Mouse (Mus musculus) retina, adult 2 months (tissue): ENCODE results near the gene Tmem115.
"Not testable (repeated sequence)": the region's sequence is repeated elsewhere in the genome, so short reads cannot be mapped to it uniquely, and the experiment has no call there.

ENCODE experiments used
- DNase-seq: peaks from one replicate; pipeline ENCODE4 v3.0.0-alpha.2; 2012; ENCODE audit warnings: low read depth, low spot score

Tmem115 gene

DNA sequence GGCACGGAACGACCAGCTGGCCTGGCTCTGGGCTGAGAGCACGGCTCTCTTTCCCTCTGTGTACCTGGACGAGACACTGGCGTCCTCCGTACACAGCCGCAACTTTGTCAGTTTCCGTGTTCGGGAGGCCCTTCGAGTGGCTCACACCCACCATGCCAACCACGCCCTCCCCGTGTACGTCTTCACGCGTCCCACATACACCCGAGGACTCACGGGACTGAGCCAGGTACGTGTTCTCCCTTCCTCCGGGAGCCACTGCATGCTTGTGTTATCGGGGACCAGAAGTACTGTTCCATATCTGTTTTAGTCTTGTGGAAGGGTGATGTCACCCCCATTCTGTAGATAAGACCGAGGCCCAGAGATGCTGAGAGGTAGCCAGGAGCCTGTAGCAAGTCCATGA is 37.1 kb downstream of the Tmem115 start:
- no peak for DNase-seq

DNA sequence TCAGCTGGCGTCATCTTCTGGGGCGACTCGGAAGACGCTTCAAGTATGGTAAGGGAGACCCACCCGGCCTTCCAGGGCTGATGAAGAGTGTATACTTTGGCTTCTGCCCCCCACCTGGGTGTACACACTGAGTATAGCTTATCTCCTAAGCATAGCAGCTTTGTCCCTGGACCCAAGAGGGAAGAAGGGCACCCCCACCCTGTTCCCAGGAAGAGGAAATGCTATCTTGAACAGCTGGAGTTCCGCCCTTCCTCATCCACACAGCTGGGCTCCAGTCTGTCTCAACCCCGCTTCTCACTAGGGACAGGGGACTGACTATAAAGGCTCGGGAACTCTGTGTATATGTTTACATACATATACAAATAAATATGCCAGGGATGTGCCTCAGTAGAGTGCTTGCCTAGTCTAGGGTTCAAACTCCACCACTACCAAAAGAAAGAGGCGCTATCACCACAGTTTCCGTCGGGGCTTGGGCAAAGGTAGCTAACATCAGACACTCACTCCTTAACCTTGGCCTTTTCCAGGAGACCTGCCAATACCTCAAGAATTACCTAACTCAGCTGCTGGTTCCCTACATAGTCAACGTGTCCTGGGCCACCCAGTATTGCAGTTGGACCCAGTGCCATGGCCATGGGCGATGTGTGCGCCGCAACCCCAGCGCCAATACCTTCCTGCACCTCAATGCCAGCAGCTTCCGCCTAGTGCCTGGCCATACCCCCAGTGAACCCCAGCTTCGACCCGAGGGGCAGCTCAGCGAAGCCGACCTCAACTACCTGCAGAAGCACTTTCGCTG is 38.0 kb downstream of the Tmem115 start:
- DNase-seq = no peak

DNA sequence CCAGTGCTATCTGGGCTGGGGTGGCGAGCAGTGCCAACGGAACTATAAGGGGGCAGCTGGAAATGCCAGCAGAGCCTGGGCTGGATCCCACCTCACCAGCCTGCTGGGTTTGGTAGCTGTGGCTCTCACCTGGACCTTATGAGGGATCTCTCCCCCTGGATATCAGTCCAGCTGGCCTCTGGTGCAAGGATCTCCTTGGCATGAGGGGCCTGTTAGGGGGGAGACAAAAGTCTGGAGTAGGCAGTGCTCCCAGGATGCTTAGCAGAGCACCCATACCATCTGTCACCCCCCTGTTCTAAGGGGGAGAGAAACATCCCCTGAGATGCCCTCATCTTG is 38.5 kb downstream of the Tmem115 start:
- no peak for DNase-seq

DNA sequence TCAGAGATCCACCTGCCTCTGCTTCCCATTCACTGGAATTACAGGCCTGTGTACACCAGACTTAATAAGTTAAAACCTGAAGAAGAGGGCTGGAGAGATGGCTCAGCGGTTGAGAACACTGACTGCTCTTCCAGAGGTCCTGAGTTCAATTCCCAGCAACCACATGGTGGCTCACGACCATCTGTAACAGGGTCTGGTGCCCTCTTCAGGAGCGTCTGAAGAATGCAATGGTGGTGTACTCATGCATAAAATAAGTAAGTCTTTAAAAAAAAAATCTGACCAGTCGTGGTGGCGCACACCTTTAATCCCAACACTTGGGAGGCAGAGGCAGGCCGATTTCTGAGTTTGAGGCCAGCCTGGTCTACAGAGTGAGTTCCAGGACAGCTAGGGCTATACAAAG is 40.0 kb downstream of the Tmem115 start:
- DNase-seq = not testable (repeated sequence)

DNA sequence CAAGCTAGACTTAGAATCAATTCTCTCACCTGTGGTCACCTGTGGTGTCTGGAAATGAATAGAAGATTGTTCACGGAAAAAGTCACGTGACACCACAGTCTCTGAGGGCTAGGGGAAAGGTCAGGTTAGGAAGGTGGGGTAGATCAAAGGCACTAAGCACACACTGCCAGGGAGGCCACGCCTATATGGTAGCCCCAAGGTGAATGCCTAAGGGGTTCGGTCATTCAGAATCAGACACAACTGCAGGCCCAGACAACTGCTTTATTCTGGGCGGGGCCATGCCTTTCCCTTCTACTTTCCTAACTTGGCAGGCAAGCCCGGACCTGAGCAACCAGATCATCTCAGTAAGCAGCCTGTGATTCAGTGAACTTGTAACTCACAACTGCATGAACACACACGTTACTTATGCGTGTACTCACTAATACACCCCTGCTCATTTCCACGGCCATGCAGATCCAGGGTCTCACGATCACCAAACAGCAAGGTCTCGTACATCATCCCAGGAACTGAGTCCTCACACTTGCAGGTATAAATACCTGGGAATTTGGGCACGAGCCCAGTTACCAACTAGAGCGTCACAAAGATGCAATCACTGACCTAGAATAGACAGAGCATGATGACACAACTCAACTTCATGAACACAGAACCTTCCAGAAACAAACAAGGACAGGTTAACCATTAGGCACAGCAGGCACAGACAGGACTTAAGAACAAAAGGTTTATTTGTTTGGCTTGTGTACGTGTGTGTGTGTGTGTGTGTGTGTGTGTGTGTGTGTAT is 42.0 kb downstream of the Tmem115 start:
- DNase-seq = no peak

DNA sequence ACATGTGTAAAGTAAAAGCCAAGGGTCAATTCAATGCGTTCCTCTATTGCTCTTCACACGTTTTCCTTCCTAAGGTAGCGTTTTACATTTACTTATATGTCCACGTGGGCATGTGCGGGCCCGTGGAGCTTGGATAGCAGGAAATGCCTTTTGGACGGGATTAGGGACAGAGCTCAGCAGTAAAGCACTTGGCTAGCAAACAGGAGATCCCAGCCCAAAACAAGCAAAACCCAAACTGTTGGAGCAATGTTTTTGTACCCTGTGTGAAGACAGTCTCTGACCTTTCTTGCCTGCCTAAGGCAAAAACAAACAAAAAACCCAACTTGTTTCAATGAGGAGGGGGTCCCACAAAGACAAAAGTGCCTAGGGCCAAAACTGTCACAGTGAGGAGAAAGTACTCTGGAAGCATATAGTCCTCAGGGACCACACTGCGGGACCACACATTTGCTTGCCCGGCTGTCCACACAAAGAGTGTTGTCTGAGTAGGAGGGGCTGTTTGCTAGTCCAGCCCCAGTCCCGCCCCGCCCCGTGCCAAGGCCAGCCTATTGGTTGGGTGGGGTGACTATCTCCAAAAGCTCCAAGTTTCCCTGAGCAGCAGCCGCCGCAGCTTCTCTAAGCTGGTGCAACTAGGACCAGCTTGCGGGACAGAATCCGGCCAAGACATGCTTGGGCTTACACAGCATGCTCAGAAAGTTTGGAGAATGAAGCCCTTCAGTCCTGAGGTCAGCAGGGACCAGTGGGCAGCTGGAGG is 42.8 kb downstream of the Tmem115 start, which contains the start of gene Hyal1:
Hyal1 (plus strand) TSS at position 571 of the 751 bp plus-strand sequence.
- no peak for DNase-seq

DNA sequence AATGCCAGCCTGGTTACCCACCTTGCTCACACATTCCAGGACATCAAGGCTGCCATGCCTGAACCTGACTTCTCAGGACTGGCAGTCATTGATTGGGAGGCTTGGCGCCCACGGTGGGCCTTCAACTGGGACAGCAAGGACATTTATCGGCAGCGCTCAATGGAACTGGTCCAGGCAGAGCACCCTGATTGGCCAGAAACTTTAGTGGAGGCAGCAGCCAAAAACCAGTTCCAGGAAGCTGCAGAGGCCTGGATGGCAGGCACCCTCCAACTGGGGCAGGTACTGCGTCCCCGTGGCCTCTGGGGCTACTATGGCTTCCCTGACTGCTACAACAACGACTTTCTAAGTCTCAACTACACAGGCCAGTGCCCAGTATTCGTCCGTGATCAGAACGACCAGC is 44.1 kb downstream of the Tmem115 start:
- no peak for DNase-seq

DNA sequence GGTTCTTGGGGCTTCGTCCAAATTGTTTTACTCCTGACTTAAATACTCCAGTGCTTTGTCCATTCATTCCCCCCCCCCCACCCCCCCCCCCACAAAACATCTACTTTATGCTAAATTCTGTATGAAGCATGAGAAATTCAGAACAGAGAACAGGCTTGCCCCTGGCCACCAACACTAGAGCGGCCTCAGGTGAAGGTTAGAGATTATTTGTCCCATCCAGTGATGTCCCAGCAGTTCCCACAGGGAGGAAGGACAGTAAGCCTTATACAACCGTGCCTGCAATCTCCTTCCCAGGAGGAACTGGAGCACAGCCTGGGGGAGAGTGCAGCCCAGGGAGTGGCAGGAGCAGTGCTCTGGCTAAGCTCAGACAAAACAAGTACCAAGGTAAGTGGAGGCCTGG is 44.8 kb downstream of the Tmem115 start, which contains the start of gene Naa80:
Naa80 (plus strand) TSS at position 301 of the 400 bp plus-strand sequence.
- DNase-seq = no peak

DNA sequence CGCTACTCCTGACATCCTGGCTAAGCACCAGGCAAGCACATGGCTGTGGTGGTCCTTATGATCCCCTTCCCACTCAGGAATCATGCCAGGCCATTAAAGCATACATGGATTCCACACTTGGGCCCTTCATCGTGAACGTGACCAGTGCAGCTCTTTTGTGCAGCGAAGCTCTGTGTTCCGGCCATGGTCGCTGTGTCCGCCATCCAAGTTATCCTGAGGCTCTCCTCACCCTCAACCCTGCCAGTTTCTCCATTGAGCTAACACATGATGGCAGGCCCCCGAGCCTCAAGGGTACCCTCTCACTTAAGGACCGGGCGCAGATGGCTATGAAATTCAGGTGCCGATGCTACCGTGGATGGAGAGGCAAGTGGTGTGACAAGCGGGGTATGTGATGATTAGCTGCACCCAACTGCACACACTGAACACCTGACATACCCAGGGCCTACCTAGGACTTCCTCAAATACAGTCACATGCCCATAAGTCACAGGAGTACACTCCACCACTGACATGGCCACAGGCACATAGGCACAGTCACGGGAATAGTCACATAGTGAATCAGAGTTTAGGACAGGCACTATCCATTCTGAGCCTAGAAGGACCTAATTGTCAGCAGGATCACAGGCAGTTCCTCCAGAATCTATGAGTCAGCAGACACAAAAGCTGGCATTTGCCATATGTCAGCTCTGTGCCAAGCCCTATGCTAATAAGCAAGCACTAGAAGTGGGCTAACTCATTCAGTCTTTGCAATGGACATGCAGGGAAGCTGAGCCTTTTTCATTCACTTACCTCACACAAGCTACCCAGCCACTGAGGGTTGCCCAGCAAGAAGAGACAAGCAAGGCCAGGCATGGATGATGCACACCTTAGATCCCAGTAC is 45.5 kb downstream of the Tmem115 start:
- no peak for DNase-seq

DNA sequence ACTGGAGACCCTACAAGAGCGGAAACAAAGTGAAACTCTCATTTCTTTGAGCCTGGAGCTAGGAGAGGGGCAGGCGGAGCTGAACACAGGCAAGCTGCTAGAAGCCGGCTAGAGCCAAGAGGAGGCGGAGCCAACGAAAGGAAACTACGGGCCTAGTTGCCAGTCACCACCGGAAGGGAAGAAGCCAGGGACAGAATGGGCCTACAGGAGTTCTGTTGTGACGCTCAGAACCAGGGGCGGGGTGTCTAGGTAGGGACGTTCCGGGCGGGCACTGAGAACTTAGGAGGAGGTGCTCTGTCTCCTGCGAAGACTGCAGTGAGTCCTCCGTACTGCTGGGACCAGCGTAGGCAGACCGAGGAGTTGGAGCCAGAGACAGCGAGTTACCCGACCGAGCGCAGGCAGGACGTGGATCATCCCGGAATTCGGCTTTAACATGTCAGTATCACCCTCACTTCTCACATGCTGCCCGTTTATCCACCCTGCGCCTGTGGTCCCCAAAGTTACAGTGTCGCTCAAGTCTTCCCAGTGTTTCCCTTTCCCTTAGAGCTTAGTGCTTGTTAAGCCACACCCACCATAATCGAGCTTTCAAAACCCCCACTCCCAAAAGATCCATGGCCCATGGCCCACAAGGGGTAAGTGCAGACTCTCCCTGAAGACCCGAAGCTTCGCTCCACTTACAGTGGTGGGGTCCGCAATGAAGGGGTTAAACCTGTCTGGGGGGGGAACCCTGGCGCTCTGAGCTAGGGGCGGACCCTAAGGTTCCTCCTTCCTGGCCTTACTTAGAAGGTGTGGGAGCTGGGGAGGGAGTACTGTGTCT is 47.0 kb downstream of the Tmem115 start, which contains the start of gene Hyal3:
Hyal3 (plus strand) TSS at position 318 of the 817 bp plus-strand sequence.
- DNase-seq = no peak

DNA sequence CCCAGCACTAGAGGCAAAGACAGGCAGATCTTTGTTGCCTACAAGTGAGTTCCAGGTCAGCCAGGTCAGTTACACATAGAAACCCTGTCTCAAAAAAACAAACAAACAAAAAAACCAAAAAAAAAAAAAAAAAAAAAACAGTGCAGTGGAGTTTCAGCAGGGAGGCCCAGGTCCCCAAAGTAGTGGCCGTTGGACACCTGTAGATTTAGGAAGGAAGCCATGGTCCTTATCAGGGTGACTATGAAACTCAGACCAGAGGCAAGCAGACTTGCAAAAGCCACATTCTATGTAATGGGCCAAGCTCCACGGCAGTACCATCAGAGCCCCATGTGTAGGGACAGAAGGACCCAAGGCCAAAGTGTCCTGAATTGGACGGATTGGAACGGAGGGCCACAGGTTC is 47.8 kb downstream of the Tmem115 start:
- DNase-seq = no peak

DNA sequence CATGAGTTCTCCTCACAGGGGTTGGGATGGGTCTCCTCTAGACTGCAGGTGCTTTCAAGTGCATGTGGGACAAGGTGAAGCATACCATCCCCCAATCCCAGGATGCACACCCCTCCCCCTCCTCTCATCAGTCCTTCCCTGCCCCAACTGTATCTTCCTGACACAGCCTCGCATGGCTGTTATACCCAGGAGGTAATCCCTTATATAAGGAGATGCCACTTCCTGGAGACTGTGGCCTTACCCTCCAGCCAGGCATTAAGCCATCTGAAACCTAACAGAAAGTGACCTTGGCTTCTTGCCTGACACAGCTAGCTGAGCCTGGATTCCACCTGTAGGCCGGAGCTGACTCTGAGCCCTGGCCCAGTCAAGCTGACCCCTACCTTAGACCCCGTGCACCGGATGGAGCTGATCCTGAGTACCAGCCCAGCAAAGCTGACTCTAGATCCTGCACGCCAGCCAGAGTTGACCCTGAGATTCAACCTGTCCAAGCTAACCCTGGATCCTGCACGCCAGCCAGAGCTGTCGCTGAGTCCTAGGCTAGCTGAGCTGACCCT is 48.8 kb downstream of the Tmem115 start:
- DNase-seq = no peak

DNA sequence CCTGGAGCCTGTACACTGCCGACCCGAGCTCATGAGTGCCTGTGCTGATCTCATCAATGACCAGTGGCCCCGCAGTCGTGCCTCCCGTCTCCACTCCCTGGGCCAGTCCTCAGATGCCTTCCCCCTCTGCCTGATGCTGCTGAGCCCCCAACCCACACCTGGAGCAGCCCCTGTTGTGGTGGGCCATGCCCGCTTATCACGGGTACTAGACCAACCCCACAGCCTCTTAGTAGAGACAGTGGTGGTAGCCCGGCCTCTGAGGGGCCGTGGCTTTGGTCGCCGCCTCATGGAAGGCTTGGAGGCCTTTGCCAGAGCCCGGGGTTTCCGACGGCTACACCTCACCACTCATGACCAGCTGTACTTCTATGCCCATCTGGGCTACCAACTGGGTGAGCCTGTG is 49.4 kb downstream of the Tmem115 start:
- DNase-seq = no peak

DNA sequence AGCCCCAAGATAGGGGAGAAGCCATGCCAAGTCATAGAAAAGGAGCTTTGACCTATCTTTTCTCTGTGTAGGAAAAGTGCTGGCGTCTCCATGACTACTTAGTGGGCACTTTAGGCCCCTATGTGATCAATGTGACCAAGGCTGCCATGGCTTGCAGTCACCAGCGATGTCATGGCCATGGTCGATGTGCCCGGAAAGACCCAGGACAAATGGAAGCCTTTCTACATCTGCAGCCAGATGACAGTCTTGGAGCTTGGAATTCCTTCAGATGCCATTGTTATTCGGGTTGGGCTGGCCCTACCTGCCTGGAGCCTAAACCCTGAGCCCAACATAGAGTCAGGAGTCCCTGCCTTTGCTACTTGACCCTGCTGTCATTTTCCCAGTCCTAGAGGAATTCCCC is 52.8 kb downstream of the Tmem115 start:
- no peak for DNase-seq

DNA sequence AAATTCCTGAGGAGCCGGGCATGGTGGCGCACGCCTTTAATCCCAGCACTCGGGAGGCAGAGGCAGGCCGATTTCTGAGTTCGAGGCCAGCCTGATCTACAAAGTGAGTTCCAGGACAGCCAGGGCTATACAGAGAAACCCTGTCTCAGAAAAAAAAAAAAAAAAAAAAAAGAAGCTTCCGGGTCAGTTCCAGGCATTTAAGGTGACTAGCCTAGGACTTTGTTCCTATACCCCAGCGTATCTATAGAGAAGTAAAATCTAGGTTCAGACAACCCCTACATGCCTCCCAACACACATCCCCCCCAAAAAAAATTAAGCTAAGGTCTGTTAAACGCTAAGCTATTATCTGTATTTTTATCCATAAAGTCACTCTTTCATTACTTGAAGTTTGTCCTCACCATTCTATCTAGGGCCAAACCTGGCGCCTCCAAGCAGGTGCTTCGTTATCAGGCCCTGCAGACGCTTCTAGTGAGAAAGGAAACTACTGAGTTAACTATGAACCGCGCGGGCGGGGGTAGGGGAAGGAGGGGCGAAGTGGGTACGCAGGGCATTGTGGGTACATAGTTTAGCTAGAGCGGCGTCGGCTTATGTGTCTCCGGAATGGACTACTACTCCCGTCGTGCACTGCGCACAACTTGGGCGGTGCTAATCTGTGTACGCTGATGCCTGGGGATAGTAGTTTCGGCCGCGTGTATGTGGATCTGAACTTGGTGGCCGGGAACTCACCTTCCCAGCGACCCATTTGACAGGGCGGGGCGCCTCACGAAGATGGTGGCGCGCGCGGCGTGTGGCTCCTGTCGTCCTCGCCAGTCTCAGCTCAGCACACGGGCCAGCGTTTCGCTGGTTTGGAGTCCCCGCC is 53.5 kb downstream of the Tmem115 start, which contains the start of gene Ifrd2:
Ifrd2 (plus strand) TSS at position 669 of the 859 bp plus-strand sequence.
- DNase-seq = peak; percentile 95

DNA sequence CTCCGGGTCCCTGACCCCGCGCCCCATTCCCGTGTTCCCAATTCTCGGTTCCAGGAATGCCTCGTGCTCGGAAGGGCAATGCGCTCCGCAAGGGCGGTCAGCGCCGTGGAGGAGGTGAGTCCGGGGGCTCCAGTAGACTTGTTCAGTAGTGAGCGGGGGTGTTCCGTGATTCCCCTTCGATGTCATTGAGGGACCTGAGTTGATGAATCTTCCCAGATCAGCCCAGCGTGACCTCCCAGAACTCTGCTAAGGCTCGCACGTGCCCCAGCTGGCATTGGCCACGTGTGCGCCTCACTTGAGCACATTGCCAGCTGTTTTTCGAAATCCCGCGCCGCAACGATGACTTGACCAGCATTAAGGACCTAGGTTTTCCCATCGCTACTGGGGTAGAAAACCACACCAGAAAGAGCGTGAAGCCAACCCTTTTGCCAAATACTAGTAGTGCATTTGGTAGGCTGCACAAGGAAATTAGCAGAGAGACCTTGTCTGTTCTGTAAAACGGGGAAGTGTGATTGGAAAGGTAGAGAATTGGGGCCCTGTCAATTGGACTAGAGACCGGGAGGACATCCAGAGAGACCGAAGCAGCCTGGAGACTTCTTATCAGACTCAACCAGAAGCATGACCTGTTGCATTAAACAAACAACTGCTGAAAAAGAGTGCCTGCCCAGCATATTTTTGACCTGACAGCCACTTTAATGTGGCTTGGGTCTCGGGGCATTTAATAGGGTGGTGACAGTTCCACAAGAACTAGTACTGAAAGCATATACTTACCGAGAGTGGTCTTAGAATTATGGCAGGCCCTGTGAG is 54.3 kb downstream of the Tmem115 start:
- no peak for DNase-seq
